Mouse (Mus musculus): ENCODE measurements at regions not wholly inside any gene's neighbourhood (a gene's known extent, or its start where the extent isn't known, plus 50 kb on each side); places are given as distances from the start of the nearest gene placed in this dataset.
A peak's percentile ranks its signal among the peaks of the same experiment; 100 is the strongest.

DNA sequence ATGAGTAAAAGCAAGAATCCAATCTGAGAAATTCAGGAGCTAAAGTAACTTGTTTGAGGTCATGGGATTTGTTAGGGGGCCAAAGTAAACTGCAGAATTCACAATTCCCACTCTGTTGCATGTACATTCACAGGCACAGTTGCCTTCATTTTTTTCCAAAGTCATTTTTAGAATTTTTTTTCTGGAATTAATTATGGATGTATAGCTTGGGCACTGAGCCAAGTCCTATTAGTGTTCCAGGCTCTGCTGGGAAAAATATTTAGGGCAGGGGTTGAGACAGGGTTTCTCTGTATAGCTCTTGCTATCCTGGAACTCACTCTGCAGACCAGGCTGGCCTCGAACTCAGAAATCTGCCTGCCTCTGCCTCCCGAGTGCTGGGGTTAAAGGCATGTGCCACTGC, 188.3 kb downstream of the Cd83 start:
- DNase-seq (ENCODE audit: low spot score), result no peak

DNA sequence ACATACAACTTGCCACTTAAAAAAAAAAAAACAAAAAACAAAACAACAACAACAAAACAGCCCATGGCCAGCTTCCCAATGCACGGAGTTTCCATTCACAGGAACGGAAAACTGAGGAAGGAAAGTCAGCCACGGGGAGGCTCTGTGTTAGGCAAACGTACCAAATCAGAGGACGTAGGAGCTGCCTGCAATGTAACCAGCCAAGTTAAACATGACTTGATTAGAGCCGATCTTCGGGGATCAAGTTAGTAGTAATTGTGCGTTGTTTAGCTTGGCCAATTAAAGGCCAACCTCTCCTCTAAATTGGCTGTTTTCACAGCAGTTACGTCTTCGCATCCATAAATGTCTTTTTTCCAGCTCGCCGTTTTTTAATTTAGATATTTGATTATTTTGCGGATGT, 190.7 kb downstream of the Cd83 start:
- DNase-seq (ENCODE audit: low spot score), result no peak

DNA sequence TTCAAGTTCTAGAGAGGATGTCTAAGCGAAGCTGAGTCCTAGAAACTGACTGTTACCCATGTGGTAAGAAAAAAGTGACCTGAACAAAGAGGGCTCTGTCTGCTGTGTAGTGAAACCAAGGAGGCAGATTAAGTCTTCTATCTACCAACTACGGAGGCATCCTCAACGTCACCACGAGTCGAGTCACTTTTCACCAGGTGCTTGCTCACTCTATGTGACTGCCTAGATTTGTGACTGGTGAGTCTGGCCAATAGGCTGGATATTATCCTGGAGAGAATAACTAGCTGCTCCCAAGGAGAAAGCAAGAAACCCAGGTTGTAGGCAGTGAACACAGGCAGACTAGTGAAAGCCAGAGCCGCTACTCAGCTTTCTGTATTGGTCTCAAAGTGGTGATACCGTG, 191.2 kb downstream of the Cd83 start:
- DNase-seq (ENCODE audit: low spot score), result no peak

DNA sequence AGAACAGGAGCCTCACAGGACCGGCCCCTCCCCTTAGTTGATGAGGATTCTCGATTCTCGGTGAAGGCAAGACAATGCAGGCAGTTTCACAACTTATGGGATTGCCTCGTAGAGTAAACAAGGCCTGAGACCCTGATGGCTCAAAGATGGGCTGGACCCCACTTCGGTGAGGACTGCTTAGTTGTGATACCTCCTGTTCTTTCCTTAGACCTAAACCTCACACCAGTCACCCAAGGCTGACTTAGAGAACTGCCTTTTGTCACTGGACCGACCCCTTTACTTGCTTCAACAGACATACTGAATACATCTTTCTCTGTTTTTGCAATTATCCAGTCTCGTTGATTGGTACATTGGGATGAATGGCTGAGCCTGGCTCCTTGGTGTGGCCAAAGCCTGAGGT, 192.1 kb downstream of the Cd83 start:
- no peak for DNase-seq (ENCODE audit: low spot score)

DNA sequence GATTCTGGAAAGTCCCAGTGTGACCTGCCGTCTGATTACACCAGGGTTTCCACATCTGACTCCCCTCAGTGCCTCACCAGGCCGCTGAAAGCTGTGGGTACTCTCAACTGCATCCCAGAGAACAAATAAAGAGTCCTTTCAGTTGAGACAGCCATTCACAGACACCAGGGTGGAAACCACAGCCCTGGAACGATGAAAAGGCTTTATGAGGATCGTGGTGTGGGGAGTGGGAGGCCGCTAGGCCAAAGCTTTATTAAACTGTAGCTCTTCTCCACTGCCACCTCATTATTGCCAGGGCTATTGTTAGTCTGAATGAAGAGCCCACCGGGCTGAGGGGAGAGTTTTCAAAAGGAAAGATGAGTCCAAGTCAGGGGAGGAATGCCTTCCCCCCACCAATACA, 202.8 kb downstream of the Cd83 start:
- DNase-seq (ENCODE audit: low spot score), result no peak

DNA sequence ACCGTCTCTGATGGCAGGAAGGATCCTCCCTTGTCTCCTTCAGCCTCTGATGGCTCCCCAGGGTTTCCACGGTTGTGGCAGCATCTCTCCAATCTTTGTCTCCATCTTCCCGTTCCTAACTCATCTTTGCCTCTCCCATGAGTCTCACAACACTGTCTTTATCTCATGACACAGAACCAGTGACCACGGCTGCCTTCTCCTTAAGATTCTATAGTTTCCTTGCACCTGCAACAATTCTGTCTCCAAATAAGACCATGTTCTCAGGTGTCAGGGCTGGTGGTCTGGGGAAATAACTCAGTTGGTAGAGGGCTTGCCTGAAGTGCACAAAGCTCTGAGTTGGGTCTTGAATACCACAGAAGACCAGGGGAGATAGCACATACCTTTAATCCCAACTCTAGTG, 203.8 kb downstream of the Cd83 start:
- DNase-seq (ENCODE audit: low spot score), result no peak

DNA sequence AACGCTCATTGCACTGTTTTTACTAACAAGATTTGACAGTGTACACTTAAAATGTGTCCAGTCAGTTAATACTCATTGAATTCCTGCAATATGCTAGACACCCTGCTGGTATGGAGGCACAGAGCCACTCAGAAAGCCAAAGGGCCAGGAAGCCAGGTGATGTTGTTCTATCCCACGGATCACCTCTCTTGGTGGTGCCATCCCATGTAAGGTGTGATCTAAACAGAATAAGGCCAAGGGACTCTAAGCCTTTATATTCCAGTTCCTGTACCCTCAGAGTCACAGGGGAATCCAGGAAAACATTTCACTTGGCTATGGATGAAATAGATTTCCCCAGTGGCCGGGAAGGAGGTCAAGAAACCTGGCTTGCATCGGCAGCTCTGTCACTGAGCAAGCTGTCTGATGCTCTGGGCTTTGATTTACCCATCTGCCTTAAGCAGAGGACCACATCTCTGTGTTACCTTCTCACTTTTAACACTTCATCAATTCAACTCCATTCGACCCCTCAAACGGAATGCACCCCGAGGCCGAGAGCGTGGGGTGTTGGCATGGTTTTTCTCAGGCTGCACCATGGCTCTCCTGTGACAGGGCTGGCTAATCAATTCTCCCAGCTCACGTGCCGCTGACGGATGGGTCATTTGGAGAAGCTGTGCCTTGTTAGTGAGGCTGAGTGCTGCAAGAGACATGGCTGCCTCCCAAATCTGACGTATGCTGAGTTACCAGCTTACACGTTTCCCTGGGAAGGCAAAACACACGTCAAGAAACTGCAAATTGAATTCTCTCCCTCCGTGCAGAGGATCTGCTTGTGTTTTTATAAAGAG, 205.9 kb downstream of the Cd83 start:
- DNase-seq (ENCODE audit: low spot score), result no peak

DNA sequence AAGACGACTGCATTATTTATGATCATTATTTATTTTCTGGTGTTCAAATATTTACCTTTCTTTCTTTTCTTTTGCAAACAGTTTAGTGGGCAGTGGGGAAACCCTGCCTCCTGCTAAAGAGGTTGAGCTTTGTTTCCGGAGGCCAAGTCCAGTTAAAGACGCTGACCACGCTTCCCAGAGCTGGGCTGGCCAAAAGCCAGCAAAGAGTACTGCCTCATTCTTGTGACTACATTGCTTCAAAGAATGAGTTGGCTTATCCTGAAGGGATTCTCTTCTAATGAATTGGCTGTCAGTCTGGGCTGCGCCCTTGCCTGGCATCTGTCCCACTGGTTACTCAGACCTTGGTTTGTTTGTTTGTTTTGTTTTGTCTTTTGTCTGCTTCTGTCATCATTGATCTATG, 207.2 kb downstream of the Cd83 start:
- peak; percentile 36 for DNase-seq (ENCODE audit: low spot score)

DNA sequence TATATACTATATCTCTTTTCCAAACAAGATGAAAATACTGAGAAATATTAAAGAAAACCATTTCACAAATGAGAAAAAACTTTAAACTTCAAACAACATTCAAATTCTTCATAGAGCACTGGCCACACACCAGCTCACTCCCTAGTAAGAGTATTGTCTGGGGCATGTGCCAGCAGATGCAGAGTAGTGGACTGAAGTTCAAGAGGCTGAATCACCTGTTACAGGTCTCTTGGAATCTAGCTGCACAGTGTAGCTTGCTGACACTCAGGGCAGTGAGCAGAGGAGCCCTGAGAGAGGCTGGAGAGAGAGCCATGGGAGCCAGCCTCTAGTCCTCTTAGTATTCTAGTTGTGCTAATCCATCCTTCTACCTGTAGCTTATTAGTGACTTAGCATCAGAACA, 208.4 kb downstream of the Cd83 start:
- DNase-seq (ENCODE audit: low spot score), result no peak

DNA sequence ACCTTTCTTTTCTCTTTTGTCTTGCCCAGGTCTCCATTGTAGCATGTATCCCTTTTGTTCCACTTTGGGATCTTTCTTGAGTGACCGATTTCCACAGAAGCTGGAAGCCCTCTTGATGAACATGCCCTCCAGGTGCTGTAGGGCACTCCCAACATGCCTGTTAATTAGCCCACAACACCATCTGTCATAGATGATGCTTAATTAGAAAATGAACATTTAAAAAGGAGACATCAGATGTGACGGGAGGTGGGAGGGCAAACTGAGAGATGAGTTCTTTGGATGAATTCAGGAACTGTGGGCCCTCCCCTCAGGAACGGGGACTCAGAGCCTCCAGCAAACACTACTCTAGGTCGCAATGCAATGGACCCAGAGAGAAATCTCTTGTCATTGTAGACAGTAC, 209.8 kb downstream of the Cd83 start:
- DNase-seq (ENCODE audit: low spot score), result no peak

DNA sequence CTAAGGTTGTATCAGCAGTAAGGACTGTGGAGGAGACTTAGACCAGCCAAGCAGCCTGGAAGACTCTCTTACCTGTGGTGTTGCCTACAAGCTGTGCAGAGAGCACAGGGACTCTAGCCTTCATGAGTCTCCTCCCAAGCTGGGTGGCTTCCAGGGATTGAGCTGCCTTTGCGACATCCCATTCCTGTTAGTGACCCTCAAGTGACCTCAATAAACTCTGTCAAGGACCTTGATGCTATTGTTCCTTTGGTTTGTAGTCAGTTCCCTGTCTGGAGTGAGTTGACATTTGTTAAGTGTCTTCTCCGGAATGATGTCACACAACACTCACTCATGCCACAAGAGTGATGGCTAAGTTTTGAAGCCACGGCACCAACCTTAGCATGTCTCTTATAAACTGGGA, 211.0 kb downstream of the Cd83 start:
- no peak for DNase-seq (ENCODE audit: low spot score)

DNA sequence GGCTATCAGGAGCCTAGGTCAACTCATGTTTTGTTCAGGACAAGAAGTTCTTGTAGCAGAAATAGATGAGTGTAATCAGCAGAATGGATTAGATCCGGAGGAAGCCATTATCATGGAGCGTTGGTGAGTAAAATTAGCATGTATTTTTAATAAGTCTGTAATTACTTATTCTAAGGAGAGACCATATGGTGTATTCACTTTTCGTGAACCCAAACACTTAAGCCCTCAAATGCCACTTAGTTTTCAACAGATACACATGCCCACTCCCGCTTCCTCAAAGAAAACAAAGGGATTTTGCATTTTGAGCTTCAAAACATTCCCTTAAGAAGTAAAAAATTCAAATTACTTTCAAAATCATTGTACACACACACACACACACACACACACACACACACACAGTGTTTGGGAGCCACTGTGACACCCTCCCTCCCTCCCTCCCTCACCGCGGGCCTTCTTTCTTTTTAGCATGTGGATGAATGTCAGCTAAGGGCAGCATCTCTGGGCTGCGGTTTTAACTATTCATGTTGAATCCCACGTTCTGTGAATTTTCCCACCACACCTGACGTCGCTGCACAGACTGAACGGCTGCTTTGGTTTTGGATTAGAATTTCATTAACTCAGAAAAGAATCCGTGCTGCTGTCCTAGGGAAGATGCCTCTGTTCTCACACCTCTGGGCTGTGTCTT, 217.4 kb downstream of the Cd83 start:
- DNase-seq (ENCODE audit: low spot score), result no peak

DNA sequence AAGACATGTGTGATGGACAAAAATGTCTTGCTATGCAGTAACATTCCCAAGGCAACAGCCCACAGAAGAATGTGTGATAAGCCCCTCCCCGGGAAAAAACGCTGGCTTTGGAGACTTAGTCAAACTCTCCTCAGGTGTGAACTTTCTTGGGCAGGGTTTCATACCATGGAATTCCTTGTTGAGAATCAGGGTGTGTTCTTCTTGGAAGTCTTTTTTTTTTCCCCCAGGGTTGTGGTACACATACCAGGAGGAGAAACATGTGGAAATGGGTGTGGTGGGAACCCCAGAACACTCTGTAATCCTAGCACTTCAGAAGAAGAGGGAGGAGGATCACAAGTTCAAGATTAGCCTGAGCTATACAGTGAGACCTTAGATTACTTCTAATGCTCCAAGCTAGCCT, 228.3 kb downstream of the Cd83 start:
- no peak for DNase-seq (ENCODE audit: low spot score)

DNA sequence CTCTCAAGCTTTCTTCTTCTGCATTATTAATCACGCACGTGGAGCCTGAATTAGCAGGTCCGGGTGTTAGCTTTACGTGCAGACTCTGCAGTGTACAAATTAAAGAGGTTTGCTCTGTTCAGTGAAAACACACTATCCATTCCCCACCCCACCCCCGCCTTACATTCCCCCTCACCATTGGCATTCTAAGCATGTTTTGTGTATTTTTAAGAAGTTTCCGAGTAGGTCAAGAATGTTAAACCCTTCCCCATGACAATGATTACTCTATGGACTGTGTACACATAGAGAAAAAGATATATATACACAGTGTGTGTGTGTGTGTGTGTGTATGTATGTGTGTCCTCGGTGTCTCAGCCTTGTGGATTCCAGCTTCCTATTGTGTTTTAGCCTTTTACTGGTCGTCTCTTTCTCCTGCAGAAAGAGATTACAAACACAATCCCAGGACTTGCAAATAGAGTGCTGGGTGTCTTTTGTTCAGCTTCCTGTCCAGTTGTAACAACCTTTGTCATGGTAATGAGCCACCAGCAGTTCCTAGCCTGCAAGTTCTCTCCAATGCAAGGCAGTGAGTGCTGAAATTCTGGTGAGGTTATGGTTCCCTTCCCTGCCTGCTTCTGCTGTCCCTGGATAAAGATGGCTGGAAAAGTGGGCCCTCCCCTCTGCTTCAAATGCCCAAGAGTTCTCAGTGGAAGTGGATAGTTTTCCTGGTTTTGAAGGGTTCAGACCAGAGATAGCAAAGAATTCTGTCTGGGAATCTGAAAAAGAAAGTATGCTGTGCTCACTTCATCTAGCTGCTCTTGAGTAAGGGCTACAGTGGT, 234.1 kb downstream of the Cd83 start:
- no peak for DNase-seq (ENCODE audit: low spot score)

DNA sequence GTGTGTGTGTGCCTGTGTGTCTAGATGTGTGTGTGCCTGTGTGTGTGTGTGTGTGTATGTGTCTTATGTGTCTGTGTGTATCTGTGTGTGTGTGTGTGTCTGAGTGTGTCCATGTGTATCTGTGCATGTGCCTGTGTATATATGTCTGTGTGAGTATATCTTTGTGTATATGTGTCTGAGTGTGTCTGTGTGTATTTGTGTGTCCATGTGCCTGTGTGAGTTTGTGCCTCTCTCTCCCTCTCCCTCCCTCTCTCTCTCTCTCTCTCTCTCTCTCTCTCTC, 234.7 kb downstream of the Cd83 start:
- DNase-seq (ENCODE audit: low spot score), result no peak

DNA sequence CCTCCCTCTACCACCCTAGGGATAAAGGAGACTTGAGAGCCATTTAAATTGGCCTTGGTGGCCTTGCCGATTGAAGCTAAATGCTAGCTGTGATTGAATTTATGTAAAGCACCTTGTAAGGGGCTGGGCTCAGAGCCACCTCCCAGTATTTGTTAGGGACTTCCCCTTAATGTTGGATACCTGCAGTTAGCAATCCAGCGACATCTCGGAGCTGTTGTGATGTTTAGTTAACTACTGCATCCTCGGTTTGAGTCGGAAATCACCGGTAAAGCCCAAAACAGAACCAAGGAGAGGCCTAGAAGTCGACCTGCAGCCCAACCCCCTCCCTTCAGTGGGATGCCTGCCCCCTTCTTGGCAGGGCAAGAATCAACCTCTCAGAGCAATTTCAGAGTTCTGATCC, 236.3 kb downstream of the Cd83 start:
- no peak for DNase-seq (ENCODE audit: low spot score)

DNA sequence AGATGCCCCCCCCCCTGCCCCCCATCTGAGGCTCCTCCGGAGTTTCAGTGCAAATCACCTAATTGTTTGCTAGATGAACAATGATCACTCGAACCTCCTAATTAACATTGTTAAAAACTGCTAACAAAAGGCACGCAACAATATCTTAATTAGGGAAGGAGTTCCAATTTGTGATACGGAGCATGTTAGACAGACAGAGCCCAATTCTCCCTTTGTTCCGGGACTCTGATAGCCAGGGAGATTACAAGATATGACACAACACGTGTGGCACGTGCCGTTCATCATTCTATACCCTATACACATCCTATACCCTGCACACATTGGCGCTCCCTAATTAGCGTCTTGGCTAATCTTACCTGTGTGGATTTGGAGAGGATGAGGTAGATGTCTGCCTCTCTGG, 237.5 kb downstream of the Cd83 start:
- DNase-seq (ENCODE audit: low spot score), result no peak

DNA sequence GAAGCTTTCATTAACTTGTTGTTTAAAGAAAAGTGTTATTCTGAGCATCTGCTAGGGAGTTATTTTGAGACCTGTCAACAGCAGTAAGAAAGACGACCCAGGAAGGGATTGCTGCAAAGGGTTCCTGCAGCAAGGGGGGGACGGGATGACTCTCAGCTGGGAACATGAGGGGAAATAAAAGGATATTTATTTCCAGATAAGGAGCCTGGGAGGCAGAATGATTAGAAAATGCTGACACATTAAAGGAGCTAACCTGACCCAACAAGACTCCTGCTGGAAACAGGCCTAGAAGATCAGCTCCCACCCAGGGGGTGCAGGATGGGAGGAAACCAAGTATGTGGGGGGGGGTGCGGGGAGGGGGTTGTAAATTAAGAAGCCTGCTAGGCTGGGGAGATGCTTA, 240.0 kb downstream of the Cd83 start:
- DNase-seq (ENCODE audit: low spot score), result no peak

DNA sequence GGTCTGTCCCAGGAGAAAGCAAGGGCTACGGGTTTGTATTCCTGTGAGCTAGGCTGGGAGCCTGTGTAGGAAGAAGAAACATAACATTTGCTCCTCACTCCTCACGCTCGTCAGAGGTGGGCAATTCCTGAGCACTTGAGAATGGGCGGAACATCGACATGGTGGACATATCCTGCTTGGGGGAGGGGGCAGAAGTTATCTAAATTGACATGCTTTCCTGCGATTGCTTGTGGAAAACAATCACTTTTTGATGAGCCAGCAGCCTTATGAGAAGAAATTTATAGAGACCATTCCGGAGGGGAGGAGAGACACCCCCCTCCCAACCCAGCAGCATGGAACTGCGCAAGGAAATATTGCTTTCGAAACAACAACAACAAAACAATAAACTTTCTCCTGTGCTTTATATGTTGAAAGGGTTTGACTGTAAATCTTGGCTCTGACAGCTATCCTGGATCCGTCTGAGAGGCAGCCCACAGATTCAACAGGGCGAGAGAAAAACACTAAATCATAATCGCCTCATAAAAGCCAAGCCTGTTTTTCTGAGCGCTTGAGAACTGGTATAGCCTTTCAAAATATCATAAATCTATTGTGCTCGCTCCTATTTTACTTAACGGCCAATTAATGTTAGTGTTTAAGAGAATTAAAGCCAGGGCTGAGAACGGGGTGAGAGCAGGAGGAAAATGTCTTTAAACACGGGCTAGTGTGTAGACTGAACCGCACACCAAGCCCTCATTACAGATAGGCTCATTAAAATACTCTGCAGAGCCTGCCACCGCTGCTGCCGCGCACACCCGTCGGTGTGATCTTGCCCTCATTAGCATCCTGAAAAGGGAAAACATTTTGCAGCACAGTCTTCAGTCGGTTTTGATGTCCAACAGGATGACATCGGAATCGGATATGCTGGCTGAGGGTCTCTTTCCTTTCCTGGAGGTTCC, 242.0 kb downstream of the Cd83 start:
- no peak for DNase-seq (ENCODE audit: low spot score)

DNA sequence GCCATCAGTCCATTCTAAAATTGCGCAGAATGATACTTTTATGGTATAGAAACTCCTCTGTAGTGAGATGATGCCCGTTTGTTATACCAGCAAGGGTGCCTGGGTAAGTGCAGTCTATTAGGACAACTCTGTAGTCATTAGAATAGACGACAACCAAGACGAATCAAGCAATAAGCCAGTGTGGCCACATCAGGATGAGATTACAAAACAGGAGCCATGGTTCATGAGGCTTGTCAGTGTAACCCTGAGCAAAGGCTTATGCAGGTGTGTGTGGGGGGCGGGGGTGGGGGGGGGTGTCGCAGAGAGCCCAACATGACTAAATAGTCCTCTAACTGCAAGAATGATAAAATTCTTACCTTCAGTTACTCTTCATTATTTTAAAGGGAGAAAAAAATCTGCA, 243.5 kb downstream of the Cd83 start:
- no peak for DNase-seq (ENCODE audit: low spot score)

DNA sequence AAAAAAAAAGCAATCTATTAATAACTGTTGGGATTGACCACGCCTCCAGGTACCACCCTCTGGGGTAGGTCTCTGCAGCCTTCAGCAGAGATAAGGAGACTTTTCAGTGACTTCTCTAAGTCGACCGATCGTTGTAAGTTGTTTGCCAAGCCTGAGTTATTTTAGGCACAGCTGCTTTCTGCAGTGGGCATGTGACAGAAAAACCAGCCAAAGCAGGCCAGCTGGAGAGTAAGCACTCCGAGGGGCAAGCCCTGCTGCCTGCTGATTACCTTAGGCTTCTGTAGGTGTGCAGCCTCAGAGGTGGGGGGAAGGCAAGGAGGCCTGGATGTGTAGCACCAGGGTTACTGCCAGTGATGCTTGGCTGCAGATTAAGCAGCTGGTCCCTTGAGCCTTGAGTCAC, 246.0 kb downstream of the Cd83 start:
- no peak for DNase-seq (ENCODE audit: low spot score)

DNA sequence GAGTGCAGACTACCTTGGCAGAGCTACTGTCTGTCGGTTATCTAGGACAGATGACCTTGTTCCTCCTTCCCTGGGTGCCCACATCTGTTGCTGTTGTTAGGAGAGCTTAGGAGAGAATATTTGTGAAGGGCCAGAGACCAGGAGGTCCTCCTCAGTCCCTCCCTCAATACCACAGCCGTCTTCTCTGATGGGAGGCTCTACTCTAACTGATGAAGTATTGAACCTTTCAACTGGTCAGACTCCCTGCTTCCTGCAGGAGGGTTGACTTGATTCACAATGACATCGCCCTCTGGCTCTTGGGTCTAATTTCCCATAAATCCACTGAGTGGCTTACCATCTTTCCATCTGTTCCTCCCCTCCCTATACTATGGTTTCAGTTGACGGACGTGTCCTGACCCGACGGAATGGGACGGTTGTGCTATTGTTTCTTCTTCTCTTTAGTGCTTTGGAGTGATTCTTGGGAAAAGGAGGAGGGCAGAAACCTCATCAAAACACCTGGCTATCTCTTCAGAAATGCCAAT, 253.3 kb downstream of the Cd83 start:
- no peak for DNase-seq (ENCODE audit: low spot score)

Data from urinary bladder, postnatal 25 days (tissue).